Mouse (Mus musculus) neural tube, embryonic 11.5 days (tissue): ENCODE measurements around the gene Erf. TPM values are rescaled to one million over a fixed set of nuclear protein-coding genes. Genes with fewer than 3 reads are reported as not detected.
A peak's percentile ranks its signal among the peaks of the same experiment; 100 is the strongest.

Experiments
- ATAC-seq: fragments of 200-750 bp; cut with Nextera tagmentation; 2 replicates; pipeline ENCODE4 v1.8.0; 2017; ENCODE audit warnings: moderate number of reproducible peaks, mild to moderate bottlenecking, moderate TSS enrichment, moderate library complexity; ENCODE audit not compliant: insufficient read depth, low FRiP score, low TSS enrichment
- DNase-seq: peaks from one replicate; pipeline ENCODE4 v3.0.0-alpha.2; 2015; ENCODE audit warnings: low spot score
- H3K27ac ChIP-seq: fragments of 300-500 bp; sonication (generic); 2 replicates; pipeline ENCODE4 v1.5.1; 2014; ENCODE audit warnings: low read depth, mild to moderate bottlenecking, low read length
- H3K27me3 ChIP-seq: fragments of 300-500 bp; sonication (generic); 2 replicates; pipeline ENCODE4 v1.6.1; 2014; ENCODE audit warnings: mild to moderate bottlenecking, low read length, mixed read lengths; ENCODE audit not compliant: control insufficient read depth, insufficient read depth
- H3K36me3 ChIP-seq: fragments of 300-500 bp; sonication (generic); 2 replicates; pipeline ENCODE4 v1.6.1; 2014; ENCODE audit warnings: mild to moderate bottlenecking, low read length, moderate library complexity, mixed read lengths; ENCODE audit not compliant: control insufficient read depth, insufficient read depth
- H3K4me1 ChIP-seq: fragments of 300-500 bp; sonication (generic); 2 replicates; pipeline ENCODE4 v1.6.1; 2014; ENCODE audit warnings: low read length, mixed read lengths; ENCODE audit not compliant: control insufficient read depth, insufficient read depth
- H3K4me2 ChIP-seq: fragments of 300-500 bp; sonication (generic); 2 replicates; pipeline ENCODE4 v1.6.1; 2014; ENCODE audit warnings: low read depth, mild to moderate bottlenecking, moderate library complexity
- H3K4me3 ChIP-seq: fragments of 300-500 bp; sonication (generic); 2 replicates; pipeline ENCODE4 v1.5.1; 2014; ENCODE audit warnings: low read depth, low read length
- H3K9ac ChIP-seq: fragments of 300-500 bp; sonication (generic); 2 replicates; pipeline ENCODE4 v1.6.1; 2014; ENCODE audit warnings: mild to moderate bottlenecking, low read length
- H3K9me3 ChIP-seq: fragments of 300-500 bp; sonication (generic); 2 replicates; pipeline ENCODE4 v1.6.1; 2016; ENCODE audit warnings: low read length; ENCODE audit not compliant: control insufficient read depth
- WGBS: fragments of 180-500 bp; shearing (Covaris S2); extraction: QIAGEN DNeasy Blood & Tissue Kit; methylation state at CpG from one replicate; pipeline ENCODE4 v1.1.7; 2014; 5-methylcytosine and 5-hydroxymethylcytosine counted together
- polyA plus RNA-seq: library from polyadenylated mRNA; unstranded; fragments of >200 nt; fragmentation: Nextera tagmentation; extraction: Ambion mirVana; gene quantifications from 2 replicates; pipeline ENCODE4 v1.2.1, GENCODE M21; 2014

The Erf gene
- polyA plus RNA-seq = 16.2 and 16.7 TPM in 2 replicates

GRCm38 (mm10) chr7:25250141-25250972 is at the start of gene Erf:
Gene Erf (minus strand): TSS chr7:25250761.
- peaks cover 34% of the 10 kb centered on the region for H3K4me1 ChIP-seq
- H3K4me3 ChIP-seq = peak within 1 kb of the TSS; percentile 92
- peak within 1 kb of the TSS; percentile 93 for H3K27ac ChIP-seq
- under 1% methylated on average over 46 of the region's 81 CpGs for WGBS
- peak within 1 kb of the TSS; percentile 78 for H3K9ac ChIP-seq
- H3K4me2 ChIP-seq = peak within 1 kb of the TSS; percentile 92
- no peaks in the 10 kb centered on the region for H3K27me3 ChIP-seq
- no peaks in the 10 kb centered on the region; the same call in 1 of the 2 replicates for H3K36me3 ChIP-seq
- DNase-seq (peak; percentile 93), ATAC-seq (peak; percentile 74)
- no peaks in the 10 kb centered on the region for H3K9me3 ChIP-seq

- WGBS = under 1% methylated on average over 52 of the region's 52 CpGs
Observed at GRCm38 (mm10) chr7:25297454-25298325, 47.1 kb upstream of the Erf start, which contains the start of gene Pafah1b3. Gene Pafah1b3 (minus strand): TSS chr7:25297986.

GRCm38 (mm10) chr7:25296945-25297453 is 46.4 kb upstream of the Erf start:
- peak overlapping the region; percentile 85 for H3K9ac ChIP-seq
- peaks cover 4% of the 10 kb centered on the region; the same call in 1 of the 2 replicates for H3K4me1 ChIP-seq
- no peaks in the 10 kb centered on the region for H3K9me3 ChIP-seq
- peak overlapping the region; percentile 64 for H3K4me2 ChIP-seq
- peak; percentile 56 for DNase-seq
- H3K36me3 ChIP-seq = peaks cover 14% of the 10 kb centered on the region
- ATAC-seq = no peak
- peak overlapping the region; percentile 91 for H3K27ac ChIP-seq
- H3K27me3 ChIP-seq = no peaks in the 10 kb centered on the region
- under 1% methylated on average over 21 of the region's 21 CpGs for WGBS
- H3K4me3 ChIP-seq = peak overlapping the region; percentile 73

More at GRCm38 (mm10) chr7:25297454-25298325, 47.1 kb upstream of the Erf start, which contains the start of gene Pafah1b3:
- Histone ChIP-seq H3K27me3 (no peaks in the 10 kb centered on the region), H3K4me3 (peak within 1 kb of the TSS; percentile 73), H3K4me2 (peak within 1 kb of the TSS; percentile 64), H3K27ac (peak within 1 kb of the TSS; percentile 91), H3K9ac (peak within 1 kb of the TSS; percentile 85), H3K4me1 (peaks cover 4% of the 10 kb centered on the region; the same call in 1 of the 2 replicates), H3K36me3 (peaks cover 9% of the 10 kb centered on the region), H3K9me3 (no peaks in the 10 kb centered on the region)
- ATAC-seq = peak; percentile 90
- DNase-seq = peak; percentile 93

GRCm38 (mm10) chr7:25294960-25295722 is 44.6 kb upstream of the Erf start:
- no peak for ATAC-seq
- Histone ChIP-seq H3K27ac (no peak overlapping the region), H3K4me1 (peaks cover 4% of the 10 kb centered on the region; the same call in 1 of the 2 replicates), H3K36me3 (peaks cover 26% of the 10 kb centered on the region), H3K9me3 (no peaks in the 10 kb centered on the region), H3K27me3 (no peaks in the 10 kb centered on the region), H3K4me3 (no peak overlapping the region), H3K4me2 (no peak overlapping the region), H3K9ac (no peak overlapping the region)
- no peak for DNase-seq
- 91% methylated on average over 12 of the region's 12 CpGs for WGBS

DNA sequence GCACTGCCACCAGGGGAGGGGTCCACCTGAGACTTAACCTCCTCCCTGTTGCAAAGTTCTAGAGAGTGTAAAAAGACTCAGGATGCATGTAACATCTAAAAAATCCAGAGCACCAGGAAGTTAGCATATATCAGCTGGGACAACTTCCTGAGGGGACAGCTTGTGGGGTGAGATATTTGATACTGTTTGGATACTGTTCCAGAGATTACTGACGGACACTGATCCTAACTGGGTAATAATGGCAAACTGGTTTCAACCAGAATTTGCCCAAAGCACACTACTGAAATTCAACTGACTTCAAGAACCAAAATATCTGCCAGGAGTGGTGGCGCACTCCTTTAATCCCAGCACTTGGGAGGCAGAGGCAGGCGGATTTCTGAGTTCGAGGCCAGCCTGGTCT is 43.9 kb upstream of the Erf start:
- Histone ChIP-seq H3K4me3 (no peak overlapping the region), H3K9me3 (no peaks in the 10 kb centered on the region), H3K27me3 (no peaks in the 10 kb centered on the region), H3K4me2 (no peak overlapping the region), H3K4me1 (peaks cover 4% of the 10 kb centered on the region; the same call in 1 of the 2 replicates), H3K9ac (no peak overlapping the region), H3K27ac (no peak overlapping the region), H3K36me3 (peaks cover 31% of the 10 kb centered on the region)
- WGBS = 92% methylated on average over 4 of the region's 4 CpGs
- ATAC-seq (no peak), DNase-seq (no peak)

- peaks cover 44% of the 10 kb centered on the region for H3K36me3 ChIP-seq
- H3K4me1 ChIP-seq = peaks cover 3% of the 10 kb centered on the region; the same call in 1 of the 2 replicates
- no peak for ATAC-seq
- H3K9ac ChIP-seq = no peak overlapping the region
- no peaks in the 10 kb centered on the region for H3K27me3 ChIP-seq
- no peak overlapping the region for H3K27ac ChIP-seq
- H3K4me2 ChIP-seq = no peak overlapping the region
- H3K9me3 ChIP-seq = no peaks in the 10 kb centered on the region
- H3K4me3 ChIP-seq = no peak overlapping the region
- no peak for DNase-seq
- WGBS = 85% methylated on average over 10 of the region's 10 CpGs
Observed at GRCm38 (mm10) chr7:25293191-25293739, 42.7 kb upstream of the Erf start.

GRCm38 (mm10) chr7:25292107-25292506 is 41.5 kb upstream of the Erf start:
- no peaks in the 10 kb centered on the region for H3K9me3 ChIP-seq
- 76% methylated on average over 7 of the region's 7 CpGs for WGBS
- no peak for DNase-seq
- peaks cover 53% of the 10 kb centered on the region for H3K36me3 ChIP-seq
- ATAC-seq = no peak
- H3K4me3 ChIP-seq = no peak overlapping the region
- no peak overlapping the region for H3K9ac ChIP-seq
- H3K4me1 ChIP-seq = no peaks in the 10 kb centered on the region
- H3K4me2 ChIP-seq = no peak overlapping the region
- H3K27me3 ChIP-seq = no peaks in the 10 kb centered on the region
- no peak overlapping the region for H3K27ac ChIP-seq
